Mouse (Mus musculus) midbrain, postnatal 0 days (tissue): ENCODE measurements around the gene Mtfp1. TPM values are rescaled to one million over a fixed set of nuclear protein-coding genes. Genes with fewer than 3 reads are reported as not detected.

ENCODE experiments used
- ATAC-seq: fragments of 200-750 bp; cut with Nextera tagmentation; 2 replicates; pipeline ENCODE4 v1.8.0; 2017; ENCODE audit warnings: moderate number of reproducible peaks, mild to moderate bottlenecking, moderate TSS enrichment, moderate library complexity; ENCODE audit not compliant: low FRiP score
- DNase-seq: peaks from one replicate; pipeline ENCODE4 v3.0.0-alpha.2; 2015; ENCODE audit warnings: low spot score
- H3K27ac ChIP-seq: fragments of 300-500 bp; sonication (generic); 2 replicates; pipeline ENCODE4 v1.5.1; 2014; ENCODE audit warnings: low read depth, mild to moderate bottlenecking, low read length, mixed read lengths
- H3K27me3 ChIP-seq: fragments of 300-500 bp; sonication (generic); 2 replicates; pipeline ENCODE4 v1.6.1; 2014; ENCODE audit warnings: low read length, control low read depth, mixed read lengths; ENCODE audit not compliant: insufficient read depth
- H3K36me3 ChIP-seq: fragments of 300-500 bp; sonication (generic); 2 replicates; pipeline ENCODE4 v1.6.1; 2014; ENCODE audit warnings: low read length, control low read depth, mixed read lengths; ENCODE audit not compliant: insufficient read depth
- H3K4me1 ChIP-seq: fragments of 300-500 bp; sonication (generic); 2 replicates; pipeline ENCODE4 v1.6.1; 2014; ENCODE audit warnings: mild to moderate bottlenecking, control low read depth, antibody characterized with exemption, low read length, mixed read lengths; ENCODE audit not compliant: insufficient read depth
- H3K4me2 ChIP-seq: fragments of 300-500 bp; sonication (generic); 2 replicates; pipeline ENCODE4 v1.6.1; 2014; ENCODE audit warnings: low read depth, mild to moderate bottlenecking, low read length, mixed read lengths; ENCODE audit not compliant: poor library complexity, severe bottlenecking
- H3K4me3 ChIP-seq: fragments of 300-500 bp; sonication (generic); 2 replicates; pipeline ENCODE4 v1.5.1; 2014; ENCODE audit warnings: low read depth, mild to moderate bottlenecking, low read length, moderate library complexity
- H3K9ac ChIP-seq: fragments of 300-500 bp; sonication (generic); replicated peaks from 2 replicates; pipeline ENCODE4 v1.6.1; 2014; ENCODE audit warnings: mild to moderate bottlenecking, low read length, moderate library complexity, mixed read lengths; ENCODE audit not compliant: poor library complexity, severe bottlenecking
- H3K9me3 ChIP-seq: fragments of 300-500 bp; sonication (generic); 2 replicates; pipeline ENCODE4 v1.6.1; 2016; ENCODE audit warnings: low read length, control low read depth
- CTCF ChIP-seq: IDR thresholded peaks from 2 replicates; pipeline ENCODE4 v1.5.1; 2016; ENCODE audit warnings: antibody characterized with exemption, mild to moderate bottlenecking
- WGBS: fragments of 180-500 bp; shearing (Covaris S2); extraction: QIAGEN DNeasy Blood & Tissue Kit; methylation state at CpG from one replicate; pipeline ENCODE4 v1.1.7; 2014; 5-methylcytosine and 5-hydroxymethylcytosine counted together
- polyA plus RNA-seq: library from polyadenylated mRNA; unstranded; fragments of >200 nt; fragmentation: Nextera tagmentation; extraction: Ambion mirVana; gene quantifications from 2 replicates; pipeline ENCODE4 v1.2.1, GENCODE M21; 2015
- total RNA-seq: library from RNA; depleted of rRNA; stranded (reverse); fragments of >200 nt; gene quantifications from 2 replicates; pipeline ENCODE4 v1.2.3, GENCODE M21; 2014; rRNA removed

Mtfp1 gene
- 13.5 and 17.7 TPM in 2 replicates for total RNA-seq
- 15.4 and 19.6 TPM in 2 replicates for polyA plus RNA-seq

- ATAC-seq (no peak), DNase-seq (peak; percentile 76)
- H3K27ac ChIP-seq: peak within 1 kb of the TSS; percentile 72
- H3K4me1 ChIP-seq: peaks cover 3% of the 10 kb centered on the region; the same call in 1 of the 2 replicates
- TF ChIP-seq CTCF: peak; percentile 26; the same call in 1 of the 2 replicates
- H3K36me3 ChIP-seq: 0 out of 2 replicates have a peak, but pooled peaks cover 7% of the 10 kb centered on the region
- peak within 1 kb of the TSS; percentile 56 for H3K4me3 ChIP-seq
- peak within 1 kb of the TSS; percentile 64 for H3K9ac ChIP-seq
- peak within 1 kb of the TSS; percentile 82 for H3K4me2 ChIP-seq
- no peaks in the 10 kb centered on the region for H3K27me3 ChIP-seq
- 7% methylated on average over 34 of the region's 34 CpGs for WGBS
- H3K9me3 ChIP-seq: no peaks in the 10 kb centered on the region
These were observed at the start of gene Mtfp1 for GRCm38 (mm10) chr11:4095171-4096053. TSS of gene Mtfp1 (minus strand) at chr11:4095445.

DNA sequence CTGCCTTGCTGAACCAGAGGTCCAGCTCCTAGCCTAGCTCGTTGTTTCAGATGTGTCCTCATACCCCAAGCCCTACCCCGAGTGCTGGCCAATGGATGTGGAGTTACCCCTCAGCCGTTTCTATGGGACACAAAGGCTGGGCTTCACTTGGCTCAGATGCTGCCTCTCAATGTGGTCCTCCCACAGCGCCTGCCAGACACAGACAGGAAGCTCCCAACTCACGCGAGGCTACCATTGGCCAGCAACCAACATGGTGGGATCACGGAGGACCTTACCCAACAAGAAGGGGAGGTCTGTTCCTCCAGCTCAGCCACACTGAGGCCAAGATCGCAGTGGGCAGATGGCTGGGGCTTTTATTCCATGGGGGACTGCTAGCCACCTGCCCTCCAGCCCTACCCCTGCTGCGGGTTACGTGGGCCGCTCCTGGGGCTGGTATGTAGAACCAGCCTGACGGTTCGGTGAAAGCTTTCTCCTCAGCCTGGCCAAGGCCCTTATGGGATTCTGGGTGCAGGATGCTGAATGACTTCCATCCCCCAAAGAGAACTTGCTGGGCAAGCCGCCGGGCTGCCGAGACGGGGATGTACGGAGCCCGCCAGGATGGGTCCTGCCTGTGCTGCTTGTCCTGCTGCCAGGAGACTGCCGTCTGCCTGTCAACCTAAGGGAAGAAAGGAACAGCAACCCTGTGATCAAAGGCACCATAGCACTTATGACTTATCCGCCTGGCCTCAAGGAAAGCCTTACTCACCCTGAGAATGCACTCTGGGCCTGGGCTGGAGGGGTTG is 48.2 kb upstream of the Mtfp1 start:
- Histone ChIP-seq H3K9me3 (no peaks in the 10 kb centered on the region), H3K4me3 (no peak overlapping the region), H3K4me2 (no peak overlapping the region), H3K4me1 (no peaks in the 10 kb centered on the region), H3K9ac (no peak overlapping the region), H3K36me3 (peaks cover 47% of the 10 kb centered on the region), H3K27me3 (no peaks in the 10 kb centered on the region), H3K27ac (0 out of 2 replicates have a peak overlapping the region, but pooled peaks have one; percentile 47)
- WGBS: 86% methylated on average over 21 of the region's 21 CpGs
- peak; percentile 82 for DNase-seq
- TF ChIP-seq CTCF: no peak
- ATAC-seq: peak; percentile 70

DNA sequence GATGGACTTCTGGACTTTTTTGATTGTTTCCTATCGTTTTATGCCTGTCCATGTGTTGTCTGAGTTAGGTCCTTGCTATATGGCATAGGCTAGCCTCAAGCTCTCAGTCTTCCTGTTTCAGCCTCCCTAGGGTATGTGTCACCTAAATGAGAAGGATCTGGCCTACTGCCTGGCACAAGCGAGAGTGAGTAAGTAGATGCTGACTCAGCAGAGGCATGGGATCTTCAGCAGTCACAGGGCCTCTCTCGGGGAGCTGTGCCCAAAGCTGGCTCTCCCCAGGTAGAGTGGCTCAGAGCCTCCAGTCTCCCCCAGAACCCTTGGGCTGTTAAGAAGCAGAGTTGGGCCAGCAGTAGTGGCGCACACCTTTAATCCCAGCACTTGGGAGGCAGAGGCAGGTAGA is 47.1 kb upstream of the Mtfp1 start:
- WGBS: 95% methylated on average over 4 of the region's 4 CpGs
- Histone ChIP-seq H3K4me2 (no peak overlapping the region), H3K4me3 (no peak overlapping the region), H3K4me1 (no peaks in the 10 kb centered on the region), H3K27ac (no peak overlapping the region), H3K36me3 (peaks cover 55% of the 10 kb centered on the region), H3K9me3 (no peaks in the 10 kb centered on the region), H3K27me3 (no peaks in the 10 kb centered on the region), H3K9ac (no peak overlapping the region)
- ATAC-seq (no peak), DNase-seq (no peak)
- no peak for TF ChIP-seq CTCF

GRCm38 (mm10) chr11:4141505-4141904 is 46.3 kb upstream of the Mtfp1 start:
- no peaks in the 10 kb centered on the region for H3K9me3 ChIP-seq
- H3K27me3 ChIP-seq: no peaks in the 10 kb centered on the region
- ATAC-seq (no peak), DNase-seq (no peak)
- TF ChIP-seq CTCF: no peak
- peaks cover 52% of the 10 kb centered on the region for H3K36me3 ChIP-seq
- H3K9ac ChIP-seq: no peak overlapping the region
- H3K4me1 ChIP-seq: peaks cover 7% of the 10 kb centered on the region; the same call in 1 of the 2 replicates
- no peak overlapping the region for H3K4me3 ChIP-seq
- H3K4me2 ChIP-seq: no peak overlapping the region
- no peak overlapping the region for H3K27ac ChIP-seq

DNA sequence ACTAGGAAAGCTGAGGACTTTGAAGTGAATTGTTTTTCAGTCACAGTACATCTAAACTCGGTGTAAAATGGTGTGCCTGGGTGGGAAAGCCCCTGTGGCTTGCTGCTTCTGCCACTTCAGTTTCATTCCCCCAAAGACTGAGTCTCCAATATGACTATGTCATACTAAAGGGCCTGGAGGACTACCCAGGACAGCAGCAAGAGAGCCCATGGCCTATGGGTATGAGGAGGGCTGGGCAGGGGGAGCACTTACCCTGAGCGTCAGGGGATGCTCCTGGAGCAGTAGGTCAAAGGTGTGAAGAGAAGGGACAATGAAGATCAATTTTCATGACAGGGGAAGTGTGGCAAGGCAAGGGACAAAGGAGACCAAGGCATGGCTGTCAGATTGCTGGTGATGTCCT is 43.7 kb upstream of the Mtfp1 start:
- ATAC-seq (no peak), DNase-seq (no peak)
- no peak overlapping the region for H3K4me2 ChIP-seq
- no peak overlapping the region for H3K4me3 ChIP-seq
- TF ChIP-seq CTCF: no peak
- no peak overlapping the region for H3K9ac ChIP-seq
- no peaks in the 10 kb centered on the region for H3K9me3 ChIP-seq
- H3K27me3 ChIP-seq: no peaks in the 10 kb centered on the region
- peaks cover 9% of the 10 kb centered on the region; the same call in 1 of the 2 replicates for H3K4me1 ChIP-seq
- WGBS: 78% methylated on average over 2 of the region's 2 CpGs
- no peak overlapping the region for H3K27ac ChIP-seq
- H3K36me3 ChIP-seq: peaks cover 47% of the 10 kb centered on the region
